Mouse (Mus musculus) left cerebral cortex, postnatal 36 days (tissue): Measurements from ENCODE around the gene Tysnd1. TPM values are rescaled to one million over a fixed set of nuclear protein-coding genes. Genes with fewer than 3 reads are reported as not detected.

Experiments
- DNase-seq, 2 experiments: peaks; one replicate each; pipeline ENCODE4 v3.0.0; 2021 to 2022; ENCODE audit warnings: low spot score in 2 of 2, mixed read lengths in 1 of 2
- intact Hi-C: fragments of 180-260 bp; cut with DNase I; formaldehyde crosslinking; loops from one replicate; pipeline ENCODE4 v1.15.1; 2025
- total RNA-seq, 2 experiments: library from RNA; stranded (reverse); gene quantifications; 2 replicates each; pipeline ENCODE4 v1.2.3; 2021

The Tysnd1 gene
- total RNA-seq, 2 experiments from 2014 or later = 20.0 to 23.7 TPM

- intact Hi-C loops = no loop called here
- no peak for DNase-seq
Measured at GRCm38 (mm10) chr10:61679545-61679944, 15.8 kb upstream of the Tysnd1 start.

- DNase-seq = peak; percentile 99
- intact Hi-C loops = loop anchor here (1.0 kb wide), 1 partner anchor 15 kb away; the partner anchor contains the start of gene Tysnd1
Measured at GRCm38 (mm10) chr10:61680015-61680913, 15.1 kb upstream of the Tysnd1 start, which contains the start of gene Sar1a. Gene Sar1a (plus strand): TSS chr10:61680299.

DNA sequence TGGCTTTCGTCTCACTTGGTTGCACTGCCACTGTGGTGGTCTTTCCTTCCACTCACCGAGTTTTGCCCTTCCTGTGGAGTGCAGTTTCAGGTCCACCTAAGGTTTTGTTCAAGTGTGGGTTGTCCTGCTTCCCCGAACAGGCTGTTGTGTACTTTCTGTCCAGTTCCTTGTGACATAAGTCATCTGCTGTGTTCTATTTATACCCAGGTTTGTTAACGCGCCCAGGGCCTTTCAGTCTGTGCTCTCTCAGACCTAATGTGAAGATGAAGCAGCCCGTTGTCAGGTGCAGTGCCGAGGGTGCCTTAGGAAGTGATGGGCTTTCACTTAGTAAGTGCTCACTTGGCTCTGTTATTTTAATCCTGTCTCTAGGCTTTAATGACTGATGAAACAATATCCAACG lies 5.9 kb upstream of the Tysnd1 start:
- intact Hi-C loops = no loop called here
- no peak for DNase-seq

GRCm38 (mm10) chr10:61693563-61693962 lies 1.8 kb upstream of the Tysnd1 start:
- intact Hi-C loops = no loop called here
- DNase-seq = no peak

- DNase-seq = peak in 1 of 2 experiments; percentile 23
Measured at GRCm38 (mm10) chr10:61695703-61696559, 617 bp downstream of the Tysnd1 start.

DNA sequence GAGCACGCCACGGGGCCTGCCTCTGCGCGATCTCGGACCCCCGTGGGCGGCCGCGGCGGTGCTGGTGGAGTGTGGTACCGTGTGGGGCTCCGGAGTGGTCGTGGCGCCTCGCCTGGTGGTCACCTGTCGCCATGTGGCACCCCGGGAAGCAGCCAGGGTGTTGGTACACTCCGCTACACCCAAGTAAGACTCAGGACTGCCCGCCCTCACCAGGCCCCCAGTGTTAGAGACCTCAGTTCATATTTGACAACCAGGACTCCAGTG lies 1.2 kb downstream of the Tysnd1 start:
- intact Hi-C loops = loop anchor here (5.0 kb wide), 1 partner anchor 86 kb away; the partner anchor contains the start of gene H2afy2
- no peak for DNase-seq

More at GRCm38 (mm10) chr10:61695703-61696559, 617 bp downstream of the Tysnd1 start:
- intact Hi-C loops = loop anchor here (1.0 to 5.0 kb wide), 2 partner anchors 16 to 86 kb away; partner anchors contain the start of genes H2afy2 and Sar1a

- no peak for DNase-seq
- intact Hi-C loops = loop anchor here (5.0 kb wide), 1 partner anchor 85 kb away; the partner anchor contains the start of gene H2afy2
Measured at GRCm38 (mm10) chr10:61697028-61697427, 1.7 kb downstream of the Tysnd1 start.

DNA sequence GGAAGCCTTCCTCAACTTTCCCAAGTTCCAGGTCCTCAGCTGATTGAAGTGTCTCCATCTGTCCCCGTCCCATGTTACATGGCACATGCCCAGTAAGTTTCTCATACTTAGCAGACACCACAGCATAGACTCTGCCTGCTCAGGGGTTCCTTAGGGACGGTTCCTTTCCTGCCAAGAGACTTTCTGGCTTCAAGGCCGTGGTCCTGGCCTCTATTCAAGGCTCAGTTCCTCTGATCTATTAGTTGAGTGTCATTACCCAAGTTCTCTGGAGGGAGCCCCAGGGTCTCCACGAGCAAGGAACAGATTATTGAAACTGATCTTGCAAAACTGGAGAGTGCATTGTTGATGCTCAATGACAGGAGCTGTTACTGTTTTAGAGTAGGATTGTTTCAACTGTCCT lies 9.3 kb downstream of the Tysnd1 start:
- intact Hi-C loops = no loop called here
- no peak for DNase-seq

DNA sequence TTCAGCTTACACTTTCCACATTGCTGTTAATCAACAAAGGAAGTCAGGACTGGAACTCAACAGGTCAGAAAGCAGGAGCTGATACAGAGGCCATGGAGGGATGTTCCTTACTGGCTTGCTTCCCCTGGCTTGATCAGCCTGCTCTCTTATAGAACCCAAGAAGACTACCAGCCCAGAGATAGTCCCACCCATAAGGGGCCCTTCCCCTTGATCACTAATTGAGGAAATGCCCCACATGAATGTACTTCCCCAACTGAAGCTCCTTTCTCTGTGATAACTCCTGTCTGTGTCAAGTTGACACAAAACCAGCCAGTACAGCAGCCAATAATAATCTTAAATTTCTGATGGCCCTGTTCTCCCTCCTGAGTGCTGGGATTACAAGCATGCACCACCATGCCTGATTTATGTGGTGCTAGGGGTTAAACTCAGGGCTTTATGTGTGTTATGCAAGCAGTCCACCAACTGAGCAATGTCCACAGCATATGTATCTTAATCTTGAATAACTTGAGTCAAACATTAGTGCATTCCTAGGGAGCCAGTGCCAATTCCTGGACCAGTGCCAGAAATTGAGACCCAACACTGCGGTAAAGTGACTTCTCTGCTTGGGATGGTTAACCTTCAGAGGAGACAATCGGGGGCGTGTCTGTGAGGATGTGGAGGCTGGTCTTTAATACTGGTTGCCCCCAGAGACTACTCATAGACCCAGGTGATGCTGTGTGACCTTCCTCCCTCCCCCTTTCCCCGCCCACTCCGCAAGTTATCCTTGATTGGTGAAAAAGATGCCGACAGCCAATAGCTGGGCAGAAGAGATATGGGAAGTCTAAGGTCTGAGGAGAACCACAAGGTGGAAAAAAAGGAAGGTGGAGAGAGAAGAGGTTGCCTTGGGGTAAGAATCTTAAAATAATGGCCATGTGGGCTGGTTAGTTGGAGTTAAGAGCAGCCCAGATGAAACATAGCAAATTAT lies 11.4 kb downstream of the Tysnd1 start:
- DNase-seq = no peak
- intact Hi-C loops = no loop called here

DNA sequence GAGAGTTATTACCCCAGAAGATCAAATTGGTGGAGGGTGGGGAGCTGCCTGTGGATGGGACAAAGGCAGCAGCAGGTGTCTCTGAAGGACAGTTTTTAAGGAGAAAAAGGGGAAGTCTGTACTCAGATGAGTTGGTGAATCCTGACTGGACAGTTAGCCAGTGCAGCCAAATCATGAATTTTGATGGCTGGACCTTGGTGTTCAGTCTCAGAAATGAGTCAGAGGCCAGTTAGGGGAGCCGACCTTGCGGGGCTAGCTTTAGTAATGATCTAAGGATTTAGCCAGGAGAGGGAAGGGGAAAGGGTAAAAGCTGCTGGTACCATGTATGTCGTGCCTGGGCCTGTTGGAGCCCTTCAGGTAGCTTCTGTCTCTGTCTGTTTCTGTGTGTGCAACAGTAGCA lies 18.3 kb downstream of the Tysnd1 start:
- intact Hi-C loops = no loop called here

GRCm38 (mm10) chr10:61714146-61714545 lies 18.8 kb downstream of the Tysnd1 start:
- DNase-seq = no peak
- intact Hi-C loops = no loop called here

More for the DNA sequence above, 18.3 kb downstream of the Tysnd1 start:
- DNase-seq = no peak

DNA sequence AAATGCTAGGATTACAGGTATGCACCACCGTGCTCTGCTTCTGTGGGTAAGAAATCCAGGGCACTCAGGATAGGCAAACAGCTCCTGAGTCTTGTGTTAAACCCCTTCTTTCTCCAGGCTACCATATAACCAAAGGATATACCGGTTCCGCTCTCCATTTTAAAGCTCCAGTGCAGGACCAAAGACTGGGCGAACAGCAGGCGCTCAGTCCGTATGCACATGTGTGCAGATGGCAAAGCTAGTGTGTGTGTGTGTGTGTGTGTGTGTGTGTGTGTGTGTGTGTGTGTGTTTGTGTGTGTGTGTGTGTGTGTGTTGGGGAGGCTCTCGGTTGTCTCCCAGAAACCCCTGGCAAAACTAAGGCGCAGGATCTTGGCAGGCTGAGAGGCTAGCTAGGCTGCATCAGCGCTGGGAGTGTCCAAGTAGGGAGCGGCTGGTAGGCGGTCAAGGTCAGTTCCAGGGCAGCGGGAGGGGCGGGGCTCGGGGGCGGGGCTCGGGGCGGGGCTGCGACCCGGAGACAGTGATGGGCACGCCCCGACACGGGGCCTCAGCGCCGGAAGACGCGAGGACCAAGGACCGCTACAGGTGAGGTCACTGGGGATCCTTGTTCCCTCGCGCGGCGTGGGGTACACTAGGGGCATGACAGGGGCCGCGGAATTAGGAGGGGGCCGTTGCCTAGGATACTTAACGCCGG lies 19.6 kb downstream of the Tysnd1 start, which contains the start of gene Aifm2:
Gene Aifm2, plus strand, starts transcription at position 493 of the 691 bp plus-strand sequence.
- intact Hi-C loops = no loop called here
- DNase-seq = no peak

GRCm38 (mm10) chr10:61715462-61715837 lies 20.1 kb downstream of the Tysnd1 start:
- no peak for DNase-seq

GRCm38 (mm10) chr10:61715996-61716864 lies 20.9 kb downstream of the Tysnd1 start:
- no peak for DNase-seq
- intact Hi-C loops = no loop called here

More at GRCm38 (mm10) chr10:61715462-61715837, 20.1 kb downstream of the Tysnd1 start:
- intact Hi-C loops = no loop called here

- intact Hi-C loops = no loop called here
- no peak for DNase-seq
Measured at GRCm38 (mm10) chr10:61717406-61718296, 22.3 kb downstream of the Tysnd1 start.

DNA sequence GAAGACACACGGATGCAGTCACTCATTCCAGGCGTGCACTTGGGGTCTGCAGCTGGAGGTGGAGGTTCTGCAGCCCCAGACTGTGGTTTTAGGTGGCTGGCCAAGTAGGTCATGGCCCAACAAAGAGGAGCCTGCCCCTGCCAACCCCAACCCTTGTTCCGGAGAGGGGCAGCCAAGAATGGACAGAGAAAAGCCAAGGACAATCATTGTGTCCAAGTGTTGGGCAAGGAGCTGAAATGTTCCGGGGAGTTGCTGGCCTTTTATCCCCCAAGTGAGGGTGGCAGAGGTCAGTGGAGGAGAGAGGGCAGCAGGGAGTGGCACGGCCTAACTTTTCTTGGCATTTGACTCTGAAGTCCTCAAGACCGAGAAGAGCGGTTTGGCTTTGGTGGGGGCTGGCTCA lies 25.0 kb downstream of the Tysnd1 start:
- no peak for DNase-seq
- intact Hi-C loops = no loop called here

DNA sequence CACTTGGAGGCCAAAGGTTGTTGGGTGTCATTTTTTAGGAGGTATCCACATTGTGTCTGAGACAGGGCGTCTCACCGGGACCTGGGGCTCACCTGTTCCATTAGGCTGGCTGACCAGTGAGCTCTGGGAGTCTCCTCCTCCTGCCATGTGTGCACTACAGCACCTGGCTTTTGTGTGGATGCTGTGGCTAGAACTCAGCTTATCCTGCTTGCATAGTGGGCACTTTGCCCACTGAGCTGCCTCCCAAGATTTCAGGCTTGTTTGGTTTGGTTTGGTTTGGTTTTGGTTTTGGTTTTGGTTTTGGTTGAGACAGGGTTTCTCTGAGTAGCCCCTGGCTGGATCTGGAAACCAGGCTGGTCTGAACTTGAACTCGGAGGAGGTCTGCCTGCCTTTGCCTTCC lies 26.9 kb downstream of the Tysnd1 start:
- intact Hi-C loops = no loop called here
- no peak for DNase-seq
